Mouse (Mus musculus) cerebellum, adult (tissue): Measurements from ENCODE around the gene Stk11.

Experiments used
- ATAC-seq: cut with Nextera tagmentation; 2 replicates; pipeline ENCODE4 v1.9.2; 2017; ENCODE audit warnings: mild to moderate bottlenecking, moderate library complexity, mixed read lengths; ENCODE audit not compliant: insufficient number of reproducible peaks, low FRiP score, low TSS enrichment

Gene Stk11

GRCm38 (mm10) chr10:80127920-80128319, 12.3 kb downstream of the Stk11 start:
- no peak for ATAC-seq

GRCm38 (mm10) chr10:80129846-80130245, 14.2 kb downstream of the Stk11 start:
- peak; percentile 37; the same call in 1 of the 2 replicates for ATAC-seq

GRCm38 (mm10) chr10:80130403-80131031, 14.9 kb downstream of the Stk11 start:
- ATAC-seq = no peak

GRCm38 (mm10) chr10:80131316-80131951, 15.8 kb downstream of the Stk11 start:
- no peak for ATAC-seq

GRCm38 (mm10) chr10:80131952-80132350, 16.3 kb downstream of the Stk11 start:
- no peak for ATAC-seq

GRCm38 (mm10) chr10:80133226-80133849, 17.7 kb downstream of the Stk11 start:
- ATAC-seq = no peak

- no peak for ATAC-seq
Observed at GRCm38 (mm10) chr10:80134421-80134820, 18.8 kb downstream of the Stk11 start.

- no peak for ATAC-seq
Observed at GRCm38 (mm10) chr10:80135161-80135560, 19.6 kb downstream of the Stk11 start.

- ATAC-seq = no peak
Observed at GRCm38 (mm10) chr10:80135641-80136040, 20.0 kb downstream of the Stk11 start.

GRCm38 (mm10) chr10:80136179-80136951, 20.8 kb downstream of the Stk11 start:
- no peak for ATAC-seq

GRCm38 (mm10) chr10:80136952-80137625, 21.5 kb downstream of the Stk11 start:
- no peak for ATAC-seq

- no peak for ATAC-seq
Observed at GRCm38 (mm10) chr10:80137626-80138552, 22.3 kb downstream of the Stk11 start.

GRCm38 (mm10) chr10:80138553-80139438, 23.2 kb downstream of the Stk11 start, which contains the start of gene Atp5d:
Gene Atp5d, plus strand, starts transcription at chr10:80138632.
- ATAC-seq = no peak

GRCm38 (mm10) chr10:80139439-80139775, 23.8 kb downstream of the Stk11 start:
- ATAC-seq = no peak

- ATAC-seq = no peak
Observed at GRCm38 (mm10) chr10:80139975-80140665, 24.5 kb downstream of the Stk11 start.

GRCm38 (mm10) chr10:80140666-80141035, 25.0 kb downstream of the Stk11 start, which contains the start of gene Cbarp:
Gene Cbarp, minus strand, starts transcription at chr10:80140835.
- no peak for ATAC-seq

- peak; percentile 38; the same call in 1 of the 2 replicates for ATAC-seq
Observed at GRCm38 (mm10) chr10:80141243-80141642, 25.6 kb downstream of the Stk11 start.
